Mouse (Mus musculus) C2C12 (cell line): ENCODE measurements at regions not wholly inside any gene's neighbourhood (a gene's known extent, or its start where the extent isn't known, plus 50 kb on each side); places are given as distances from the start of the nearest gene placed in this dataset.

Experiments used
- CTCF ChIP-seq: IDR thresholded peaks from one replicate; pipeline ENCODE4 v1.5.1; 2011; ENCODE audit not compliant: control insufficient read depth, insufficient read depth, insufficient read length
- FOSL1 ChIP-seq: IDR thresholded peaks from one replicate; pipeline ENCODE4 v1.8.0; 2011; ENCODE audit warnings: mild to moderate bottlenecking, low read length; ENCODE audit not compliant: poor library complexity, insufficient read depth, severe bottlenecking
- MYOD1 ChIP-seq: IDR thresholded peaks from one replicate; pipeline ENCODE4 v1.6.1; 2011; ENCODE audit warnings: low read depth; ENCODE audit not compliant: control insufficient read depth, insufficient read length
- USF1 ChIP-seq: IDR thresholded peaks from one replicate; pipeline ENCODE4 v1.6.1; 2011; ENCODE audit warnings: low read depth, mild to moderate bottlenecking, control low read depth, moderate library complexity

DNA sequence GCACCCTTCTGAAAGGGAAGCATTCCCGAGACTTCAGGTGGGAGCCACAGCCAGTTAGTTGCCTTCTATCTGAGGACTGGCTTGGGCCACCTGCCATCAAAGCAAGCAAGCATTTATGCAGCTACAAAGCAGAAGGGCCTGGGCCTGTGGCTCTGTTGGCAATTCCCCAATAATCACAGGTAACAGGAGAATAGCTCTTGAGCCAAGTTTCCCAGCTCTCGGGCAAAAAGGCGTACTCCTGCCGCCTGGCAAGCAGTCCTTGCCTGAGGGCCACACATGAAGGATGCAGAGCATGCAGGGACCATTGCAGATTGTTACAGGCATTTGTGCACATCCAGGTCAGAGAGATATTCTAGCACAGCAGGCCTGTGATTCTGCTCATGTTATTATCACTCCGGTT lies 53.2 kb upstream of the Unc5a start:
- TF ChIP-seq CTCF (no peak), USF1 (no peak), FOSL1 (no peak), MYOD1 (no peak)
